Mouse (Mus musculus) activated CD4-positive, CD25-positive, alpha-beta regulatory T cell, adult 4 months (primary cell): ENCODE data around the gene Ltbp2. TPM values are rescaled to one million over a fixed set of nuclear protein-coding genes. Genes with fewer than 3 reads are reported as not detected.

ENCODE experiments used
- ATAC-seq: one replicate; pipeline ENCODE4 v1.8.0; 2017
- polyA plus RNA-seq, 2 experiments: library from polyadenylated mRNA; unstranded; fragments of 100-300 nt; shearing (Covaris generic); gene quantifications; one replicate each; pipeline ENCODE4 v1.2.1; 2017

The Ltbp2 gene
- polyA plus RNA-seq = not detected

DNA sequence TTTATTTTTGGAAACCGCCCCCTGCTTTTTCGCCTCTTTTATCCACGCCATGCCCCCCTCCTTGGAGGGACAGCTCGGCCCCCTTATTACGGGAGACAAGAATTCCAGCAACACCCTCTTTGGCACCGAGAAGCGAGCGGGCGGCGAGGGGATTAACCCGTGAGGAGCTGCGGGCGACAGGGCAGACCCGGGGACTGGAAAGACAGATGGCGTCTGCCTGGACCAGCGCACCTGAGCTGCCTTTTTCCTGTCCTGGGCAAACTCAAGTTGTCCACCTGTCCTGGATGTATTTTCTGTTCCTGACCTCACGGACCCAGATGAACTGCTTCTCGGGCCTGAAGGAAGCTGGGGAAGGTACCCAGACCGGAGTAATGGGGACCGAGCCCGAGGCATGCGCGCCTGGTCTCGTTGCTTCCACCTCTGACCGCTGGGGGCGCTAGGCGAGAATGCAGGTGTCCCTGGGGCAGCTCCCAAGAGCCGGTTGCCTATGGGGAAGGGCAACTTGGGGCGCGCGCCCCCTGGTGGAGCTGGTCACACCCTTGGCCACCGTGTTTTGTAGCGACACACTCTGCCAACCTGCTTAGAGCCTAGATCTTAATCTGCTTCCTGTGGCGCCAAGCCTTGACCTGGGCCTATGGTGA lies at the start of gene Ltbp2:
Gene Ltbp2 (minus strand): TSS at position 52 of the 641 bp plus-strand sequence.
- peak; percentile 68 for ATAC-seq

GRCm38 (mm10) chr12:84924324-84924723 lies 48.0 kb upstream of the Ltbp2 start:
- ATAC-seq = no peak

DNA sequence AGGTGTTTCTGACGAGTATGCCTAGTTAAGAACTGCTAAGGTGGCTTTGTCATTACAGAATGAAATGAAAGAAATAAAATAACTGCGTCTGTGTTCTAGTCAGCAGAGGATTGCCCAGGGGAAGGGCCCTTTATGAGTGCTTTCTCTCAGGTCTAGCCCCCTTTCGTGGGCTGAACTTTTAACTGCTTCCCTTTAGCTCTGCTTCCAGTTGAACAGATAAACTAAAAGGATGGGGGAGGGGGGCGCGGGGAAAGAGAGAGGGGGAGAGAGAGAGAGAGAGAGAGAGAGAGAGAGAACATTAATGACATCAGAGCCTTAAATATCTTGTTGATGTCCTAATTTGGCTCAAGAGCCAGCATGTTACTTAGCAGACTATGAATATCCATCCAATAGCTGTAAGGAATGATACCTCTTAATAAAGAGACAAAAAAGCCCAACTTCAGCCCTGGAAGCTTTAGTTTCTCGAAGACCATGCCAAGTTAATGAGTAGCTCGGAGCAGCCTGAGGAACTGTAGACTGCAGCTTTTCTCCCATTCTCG lies 45.6 kb upstream of the Ltbp2 start:
- ATAC-seq = no peak

DNA sequence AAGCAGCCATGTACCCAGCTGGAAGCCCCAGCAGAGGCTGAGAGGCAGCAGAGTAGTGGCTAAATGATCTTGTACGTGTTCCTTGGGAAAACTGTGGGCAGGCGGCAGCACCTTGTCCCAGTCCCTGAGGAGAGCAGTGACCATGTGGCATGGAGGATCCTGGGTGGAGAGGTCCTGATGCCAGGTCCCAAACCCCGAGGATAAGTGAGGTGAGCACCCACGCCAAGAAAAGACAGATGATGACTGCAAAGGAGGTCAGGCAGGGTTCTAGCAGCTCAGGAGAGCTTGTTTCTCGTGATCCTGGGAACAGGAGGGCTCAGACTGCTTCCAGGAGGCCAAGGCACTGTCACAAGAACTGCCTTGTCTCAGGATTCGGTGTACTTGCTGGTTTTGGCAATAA lies 42.5 kb upstream of the Ltbp2 start:
- no peak for ATAC-seq

GRCm38 (mm10) chr12:84917799-84918198 lies 41.5 kb upstream of the Ltbp2 start:
- ATAC-seq = no peak

GRCm38 (mm10) chr12:84914959-84915358 lies 38.6 kb upstream of the Ltbp2 start:
- no peak for ATAC-seq

DNA sequence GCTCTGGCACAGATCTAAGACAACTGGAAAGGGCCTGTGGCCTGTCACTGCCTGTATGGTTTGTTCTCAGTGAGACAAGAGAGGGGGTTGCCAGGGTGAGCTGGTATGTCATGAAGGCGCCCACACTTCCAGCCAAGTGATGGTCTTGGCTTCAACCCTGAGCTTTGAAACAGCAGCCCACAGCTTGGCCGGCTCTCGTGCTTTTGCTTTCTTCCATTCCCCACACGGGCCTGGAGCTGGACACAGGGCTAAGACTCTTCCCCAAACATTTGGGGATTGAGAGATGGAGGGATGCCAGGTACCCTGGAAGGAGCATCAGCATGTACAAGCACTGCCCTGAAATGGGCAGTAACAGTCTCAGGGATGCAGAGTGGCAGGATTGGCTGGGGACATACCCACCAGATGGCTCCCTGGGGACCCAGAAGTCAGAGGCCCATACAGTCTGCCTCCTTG lies 36.3 kb upstream of the Ltbp2 start:
- ATAC-seq = no peak

GRCm38 (mm10) chr12:84911640-84912039 lies 35.3 kb upstream of the Ltbp2 start:
- no peak for ATAC-seq

DNA sequence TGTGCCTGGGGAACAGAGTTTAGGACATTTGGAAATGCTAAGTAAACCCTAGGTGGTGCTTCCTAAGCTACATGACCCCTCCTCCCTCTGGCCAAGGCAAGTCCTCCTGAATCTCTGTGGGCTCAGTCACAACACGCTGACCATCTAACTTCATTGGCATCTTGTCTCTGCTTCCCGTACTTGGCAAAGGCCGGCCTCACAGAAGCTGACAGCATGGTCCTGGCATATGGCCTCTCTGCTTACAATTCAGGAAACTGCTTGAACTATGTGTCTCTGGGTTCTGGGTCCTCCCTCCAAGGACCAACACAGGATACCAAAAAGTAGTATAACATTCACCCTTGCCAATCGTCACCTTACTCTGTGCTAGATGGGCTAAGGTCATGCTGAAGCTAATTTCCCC lies 33.7 kb upstream of the Ltbp2 start:
- no peak for ATAC-seq

GRCm38 (mm10) chr12:84907627-84908480 lies 31.5 kb upstream of the Ltbp2 start:
- ATAC-seq = no peak

DNA sequence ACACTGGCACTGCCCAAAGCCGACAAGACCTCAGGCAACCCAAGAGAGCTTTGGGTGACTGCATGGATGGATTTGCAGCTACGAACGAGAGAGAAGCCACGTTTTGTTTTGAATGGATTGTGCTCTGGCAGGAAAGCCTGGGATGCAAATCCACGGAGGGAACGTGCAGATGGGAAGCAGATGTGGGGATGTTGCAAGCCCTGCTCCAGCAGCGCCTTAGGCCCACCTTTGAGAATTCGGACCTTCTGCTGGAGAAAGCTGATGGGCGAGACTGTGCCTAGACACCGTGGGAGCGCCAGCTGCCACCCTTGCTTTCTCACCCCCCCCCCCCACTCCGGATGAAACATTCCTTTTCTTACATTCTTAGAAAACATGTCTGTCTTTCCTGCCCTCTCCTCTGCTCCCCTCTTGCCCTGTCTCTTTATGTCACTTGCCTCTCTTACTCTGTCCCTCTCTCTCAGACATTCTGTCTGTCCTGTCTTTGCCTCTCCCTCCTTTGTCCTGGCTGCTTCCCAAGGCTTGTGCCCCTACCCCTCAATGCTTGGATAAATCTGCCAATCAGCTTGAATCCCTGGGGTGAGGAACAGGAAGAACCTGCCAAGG lies 30.8 kb upstream of the Ltbp2 start:
- ATAC-seq = no peak

- no peak for ATAC-seq
Observed at GRCm38 (mm10) chr12:84904399-84904798, 28.1 kb upstream of the Ltbp2 start.

- ATAC-seq = no peak
Observed at GRCm38 (mm10) chr12:84900317-84900716, 24.0 kb upstream of the Ltbp2 start.

DNA sequence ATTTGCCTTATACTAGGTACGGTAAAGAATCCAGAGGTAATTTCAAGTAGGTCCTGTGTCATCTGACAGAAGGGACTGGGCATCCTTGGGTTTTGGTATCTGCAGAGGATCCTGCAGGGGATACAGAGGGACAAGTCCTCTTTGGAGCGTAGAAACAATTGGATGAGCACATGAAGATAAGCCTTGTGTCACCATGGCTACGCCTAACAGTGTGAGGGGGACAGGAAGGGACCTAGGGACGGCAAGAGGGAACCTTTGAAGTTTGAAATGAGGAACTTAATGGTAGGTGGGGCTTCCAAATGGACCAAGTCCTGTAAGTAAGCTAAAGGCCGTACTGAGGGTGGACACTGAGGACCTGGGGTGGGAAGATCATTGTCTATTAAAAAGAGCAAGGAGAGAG lies 21.0 kb upstream of the Ltbp2 start:
- no peak for ATAC-seq

DNA sequence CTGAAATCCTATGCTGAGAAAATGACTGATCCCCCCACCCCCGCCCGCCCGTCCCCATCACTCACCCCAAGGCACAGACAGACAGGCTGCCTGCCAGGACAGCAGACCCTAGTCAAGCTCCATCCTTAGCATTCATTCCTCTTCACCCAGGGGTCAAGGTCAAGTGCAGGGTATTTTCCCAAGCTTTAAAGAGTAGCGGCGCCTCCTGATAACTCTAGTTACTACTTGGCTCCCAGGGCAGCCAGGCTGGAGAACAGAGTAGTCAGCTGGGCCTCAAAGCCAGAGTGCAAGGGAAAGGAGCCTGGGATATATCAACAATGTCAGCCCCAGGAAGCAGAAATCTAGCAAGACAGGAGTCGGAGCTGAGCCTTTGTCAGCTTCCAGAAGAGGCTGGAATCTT lies 19.9 kb upstream of the Ltbp2 start:
- ATAC-seq = no peak

DNA sequence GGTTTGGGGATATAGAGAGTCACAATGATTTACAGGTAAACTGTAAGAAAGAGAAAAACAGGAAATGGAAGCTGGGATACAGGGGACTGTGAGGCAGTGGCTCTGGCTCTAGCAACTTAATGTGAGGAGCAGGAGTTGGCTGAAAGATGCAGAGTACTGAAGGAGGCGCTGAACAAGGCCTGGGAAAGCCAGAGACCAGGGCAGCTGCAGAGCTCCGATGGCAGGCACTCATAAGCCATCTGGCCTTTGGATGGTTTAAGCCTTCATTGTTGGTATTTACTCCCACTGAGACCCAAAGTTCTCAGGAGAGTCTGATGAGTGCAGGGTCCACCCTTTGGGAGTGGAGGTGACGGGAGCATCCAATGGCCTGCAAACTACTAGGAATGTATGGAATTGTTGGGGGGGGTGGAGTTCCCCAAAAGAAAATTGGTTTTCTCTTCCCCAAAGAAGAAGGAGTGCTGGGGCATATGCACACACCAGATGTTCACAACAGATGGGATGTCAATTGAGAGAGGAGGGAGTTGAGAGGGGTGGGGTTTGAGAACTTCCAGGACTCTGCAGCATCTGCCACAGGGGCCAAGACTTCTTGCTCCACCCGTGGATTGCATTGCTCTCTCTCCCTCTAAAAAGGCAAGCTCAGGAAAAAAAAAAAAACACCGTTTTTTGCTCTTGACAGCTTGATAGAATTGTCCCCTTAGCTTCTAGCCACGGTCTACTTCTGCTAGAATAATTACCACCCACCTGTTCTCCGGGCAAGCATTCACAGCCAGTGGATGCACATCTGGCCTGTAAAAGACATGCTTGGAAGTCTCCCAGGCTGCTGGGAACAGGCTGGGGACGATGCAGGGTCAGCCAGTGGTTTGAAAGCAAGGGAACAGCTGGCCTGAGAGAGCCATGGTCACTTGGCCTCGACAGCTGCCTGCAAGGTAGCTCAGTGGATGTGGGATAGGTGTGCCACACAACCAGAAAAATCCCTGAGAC lies 17.6 kb upstream of the Ltbp2 start:
- no peak for ATAC-seq

- no peak for ATAC-seq
Observed at GRCm38 (mm10) chr12:84890289-84890688, 14.0 kb upstream of the Ltbp2 start.

GRCm38 (mm10) chr12:84885107-84885876 lies 9.0 kb upstream of the Ltbp2 start:
- no peak for ATAC-seq

DNA sequence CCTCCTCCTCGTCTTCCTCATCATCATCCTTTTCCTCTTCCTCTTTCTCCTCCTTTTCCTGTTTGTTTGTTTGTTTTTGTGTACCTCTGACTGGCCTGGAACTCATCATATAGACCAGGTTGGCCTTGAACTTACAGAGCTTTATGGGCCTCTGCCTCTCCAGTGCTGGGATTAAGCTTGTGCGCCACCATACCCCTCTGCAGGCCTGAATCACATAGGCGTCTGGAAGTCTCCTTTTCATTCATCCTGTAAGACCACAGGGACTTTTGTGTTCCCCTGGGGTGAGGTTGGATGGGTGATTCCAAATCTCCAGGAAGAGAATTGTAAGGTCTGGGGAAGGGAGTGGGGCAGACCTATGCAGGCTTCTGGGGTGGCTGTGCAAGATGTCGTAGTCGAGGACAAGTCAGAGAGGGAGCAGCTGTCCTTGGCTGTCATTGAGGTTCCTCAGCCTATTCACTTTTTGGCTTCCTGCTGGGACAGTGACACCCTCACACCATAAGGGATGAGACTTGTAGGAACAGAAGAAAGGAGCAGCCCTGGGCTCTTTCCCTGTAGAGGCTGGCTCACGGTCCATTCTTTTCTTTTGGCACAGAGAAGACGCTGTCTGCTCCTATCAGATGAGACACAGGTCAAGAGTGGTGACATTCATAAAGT lies 8.2 kb upstream of the Ltbp2 start:
- no peak for ATAC-seq

- no peak for ATAC-seq
Observed at GRCm38 (mm10) chr12:84882796-84883195, 6.5 kb upstream of the Ltbp2 start.

DNA sequence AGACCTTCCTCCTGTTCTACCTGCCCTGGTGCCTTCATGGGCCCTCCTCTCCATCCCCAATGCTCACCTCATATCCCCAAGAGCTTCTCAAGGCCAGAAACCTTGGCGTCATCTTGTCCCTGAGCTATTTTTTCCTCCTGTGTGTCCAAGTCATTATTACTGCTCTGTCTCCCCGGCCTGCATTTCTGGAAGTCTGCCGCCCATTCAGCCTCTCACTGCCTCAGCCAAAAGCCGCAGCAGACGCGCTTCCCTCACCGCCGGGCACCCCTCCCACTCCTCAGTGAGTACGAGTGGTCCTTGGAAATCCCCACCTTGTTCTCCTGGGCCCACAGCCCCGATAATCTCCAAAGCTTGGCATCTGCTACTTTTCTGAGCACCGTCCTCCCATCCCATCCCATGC lies 3.8 kb upstream of the Ltbp2 start:
- ATAC-seq = no peak
